Mouse (Mus musculus) thymus, adult 2 months (tissue): ENCODE results near the gene Polr2b. TPM values are rescaled to one million over a fixed set of nuclear protein-coding genes. Genes with fewer than 3 reads are reported as not detected.

Source experiments
- DNase-seq: peaks from one replicate; pipeline ENCODE4 v3.0.0; 2021
- H3K27ac ChIP-seq: fragments of 200-500 bp; 2 replicates; pipeline ENCODE4 v1.5.1; 2012; ENCODE audit warnings: low read length, control low read depth; ENCODE audit not compliant: control insufficient read depth, insufficient read depth
- H3K27me3 ChIP-seq: fragments of 200-500 bp; 2 replicates; pipeline ENCODE4 v1.6.1; 2012; ENCODE audit warnings: mild to moderate bottlenecking, low read length, moderate library complexity, mixed read lengths; ENCODE audit not compliant: control insufficient read depth, insufficient read depth
- H3K36me3 ChIP-seq: fragments of 200-500 bp; 2 replicates; pipeline ENCODE4 v1.6.1; 2012; ENCODE audit warnings: mild to moderate bottlenecking, low read length, moderate library complexity; ENCODE audit not compliant: control insufficient read depth, insufficient read depth
- H3K4me1 ChIP-seq: fragments of 200-500 bp; replicated peaks from 2 replicates; pipeline ENCODE4 v1.6.1; 2012; ENCODE audit warnings: low read length; ENCODE audit not compliant: control insufficient read depth, insufficient read depth
- H3K4me3 ChIP-seq: fragments of 200-500 bp; 2 replicates; pipeline ENCODE4 v1.5.1; 2012; ENCODE audit warnings: mild to moderate bottlenecking, low read length, control low read depth, moderate library complexity; ENCODE audit not compliant: control insufficient read depth, insufficient read depth
- CTCF ChIP-seq: fragments of 200-500 bp; IDR thresholded peaks from 2 replicates; pipeline ENCODE4 v1.5.1; 2012; ENCODE audit warnings: mild to moderate bottlenecking, control low read depth, low read length, moderate library complexity, borderline replicate concordance; ENCODE audit not compliant: control insufficient read depth, poor library complexity, insufficient read depth; ENCODE audit errors: extremely low read depth
- POLR2A ChIP-seq: fragments of 200-500 bp; IDR thresholded peaks from 2 replicates; pipeline ENCODE4 v1.6.1; 2012; ENCODE audit warnings: mild to moderate bottlenecking, low read length, control low read depth, moderate library complexity; ENCODE audit not compliant: control insufficient read depth, poor library complexity, insufficient read depth; ENCODE audit errors: extremely low read depth
- WGBS: fragments of 180-500 bp; shearing (Covaris S2); methylation state at CpG from one replicate; pipeline ENCODE4 v1.1.7; 2018; 5-methylcytosine and 5-hydroxymethylcytosine counted together
- polyA plus RNA-seq: library from polyadenylated mRNA; depleted of rRNA; stranded (reverse); fragments of >200 nt; gene quantifications from 2 replicates; pipeline ENCODE4 v1.2.3, GENCODE M21; 2012

Gene Polr2b
- polyA plus RNA-seq, 1 experiment, result 25.8 TPM

DNA sequence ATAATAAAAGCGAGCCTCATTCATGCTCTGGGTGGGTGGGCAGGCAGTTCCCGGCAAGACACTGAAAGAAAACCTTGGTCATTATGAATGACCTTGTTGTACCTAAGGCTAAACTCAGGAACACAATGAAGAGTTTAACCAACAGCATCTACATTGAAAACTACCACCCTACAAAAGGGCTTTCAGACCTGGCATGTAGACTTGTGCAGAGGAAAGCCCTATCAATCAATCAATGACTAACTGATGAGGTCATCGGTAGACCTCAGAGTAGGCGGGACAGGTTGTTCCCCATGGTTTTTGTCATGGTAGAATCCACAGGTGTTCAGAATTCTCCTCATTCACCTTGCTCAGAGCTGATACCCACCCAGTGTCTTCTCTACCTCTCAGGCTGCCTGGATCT, 50.0 kb downstream of the Polr2b start:
- peaks cover 11% of the 10 kb centered on the region for H3K4me1 ChIP-seq
- no peak overlapping the region for H3K27ac ChIP-seq
- WGBS, result 96% methylated on average over 4 of the region's 4 CpGs

DNA sequence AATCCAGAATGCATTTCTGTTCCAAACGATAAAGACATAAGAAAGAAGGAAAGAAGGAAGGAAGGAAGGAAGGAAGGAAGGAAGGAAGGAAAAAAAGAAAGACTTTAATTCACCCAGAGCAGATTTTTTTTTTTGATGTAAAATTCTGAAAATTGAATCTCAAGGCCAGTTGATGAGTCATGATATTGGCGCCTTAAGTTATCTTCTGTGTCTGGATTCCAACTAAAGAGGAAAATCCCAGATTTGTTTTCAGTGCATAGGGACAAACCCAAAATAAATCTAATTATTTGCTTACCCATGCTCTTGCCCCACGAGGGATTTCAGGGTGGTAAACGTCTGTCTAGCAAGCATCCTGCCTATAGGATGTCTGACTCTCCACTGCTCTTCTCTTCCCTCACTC, 51.1 kb downstream of the Polr2b start:
- no peaks in the 10 kb centered on the region for H3K36me3 ChIP-seq
- no peaks in the 10 kb centered on the region for H3K27me3 ChIP-seq
- TF ChIP-seq CTCF, result no peak
- no peak for TF ChIP-seq POLR2A
- 78% methylated on average over 4 of the region's 4 CpGs for WGBS
- H3K27ac ChIP-seq, result no peak overlapping the region
- H3K4me3 ChIP-seq, result no peak overlapping the region
- peaks cover 11% of the 10 kb centered on the region for H3K4me1 ChIP-seq
- DNase-seq, result no peak

More for the DNA sequence above, 50.0 kb downstream of the Polr2b start:
- no peak overlapping the region for H3K4me3 ChIP-seq
- no peaks in the 10 kb centered on the region for H3K36me3 ChIP-seq
- no peak for DNase-seq
- H3K27me3 ChIP-seq, result no peaks in the 10 kb centered on the region
- no peak for TF ChIP-seq POLR2A
- TF ChIP-seq CTCF, result no peak

DNA sequence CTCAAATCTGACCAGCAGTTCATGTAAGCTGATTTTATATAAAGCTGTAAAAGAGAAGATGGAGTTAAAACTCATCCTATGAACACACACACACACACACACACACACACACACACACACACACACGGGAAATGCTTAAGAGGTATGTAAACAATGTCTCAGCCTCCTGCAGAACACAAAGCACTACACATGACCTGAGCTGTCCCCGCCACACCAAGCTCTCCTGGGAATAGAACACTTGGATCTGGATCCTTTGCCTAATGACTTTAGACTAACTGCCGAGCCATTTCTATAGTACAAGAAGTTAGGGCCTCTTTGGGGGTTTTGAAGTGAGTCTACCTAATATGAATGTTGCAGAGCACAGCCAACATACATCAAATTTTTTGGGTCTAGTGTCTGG, 52.2 kb downstream of the Polr2b start:
- Histone ChIP-seq H3K4me1 (peaks cover 11% of the 10 kb centered on the region), H3K27me3 (no peaks in the 10 kb centered on the region), H3K36me3 (no peaks in the 10 kb centered on the region), H3K27ac (no peak overlapping the region), H3K4me3 (no peak overlapping the region)
- no peak for TF ChIP-seq POLR2A
- no peak for TF ChIP-seq CTCF
- DNase-seq, result no peak
- 87% methylated on average over 3 of the region's 3 CpGs for WGBS

DNA sequence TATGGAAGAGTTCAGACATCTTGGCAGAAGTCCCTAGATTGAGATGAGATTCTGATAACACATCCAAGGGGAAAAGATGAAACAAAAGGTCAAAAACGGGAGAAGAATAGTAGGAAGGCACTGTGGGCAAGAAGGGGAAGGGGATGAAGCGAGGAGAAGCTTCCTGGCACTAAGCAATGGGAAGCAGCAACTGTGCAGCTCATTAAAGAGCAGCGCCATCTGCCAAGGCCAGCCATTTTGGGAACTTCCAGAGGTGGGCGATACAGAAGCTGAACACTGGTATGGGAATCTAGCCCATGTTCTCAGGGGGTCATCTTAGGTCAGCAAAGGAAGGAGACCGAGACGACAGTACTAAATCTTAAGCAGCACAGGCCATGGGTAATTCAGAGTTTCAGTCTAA, 53.7 kb downstream of the Polr2b start:
- no peak for DNase-seq
- Histone ChIP-seq H3K27ac (no peak overlapping the region), H3K4me3 (no peak overlapping the region), H3K27me3 (no peaks in the 10 kb centered on the region), H3K36me3 (no peaks in the 10 kb centered on the region), H3K4me1 (peaks cover 6% of the 10 kb centered on the region)
- WGBS, result 91% methylated on average over 6 of the region's 6 CpGs
- TF ChIP-seq POLR2A, result no peak
- no peak for TF ChIP-seq CTCF

DNA sequence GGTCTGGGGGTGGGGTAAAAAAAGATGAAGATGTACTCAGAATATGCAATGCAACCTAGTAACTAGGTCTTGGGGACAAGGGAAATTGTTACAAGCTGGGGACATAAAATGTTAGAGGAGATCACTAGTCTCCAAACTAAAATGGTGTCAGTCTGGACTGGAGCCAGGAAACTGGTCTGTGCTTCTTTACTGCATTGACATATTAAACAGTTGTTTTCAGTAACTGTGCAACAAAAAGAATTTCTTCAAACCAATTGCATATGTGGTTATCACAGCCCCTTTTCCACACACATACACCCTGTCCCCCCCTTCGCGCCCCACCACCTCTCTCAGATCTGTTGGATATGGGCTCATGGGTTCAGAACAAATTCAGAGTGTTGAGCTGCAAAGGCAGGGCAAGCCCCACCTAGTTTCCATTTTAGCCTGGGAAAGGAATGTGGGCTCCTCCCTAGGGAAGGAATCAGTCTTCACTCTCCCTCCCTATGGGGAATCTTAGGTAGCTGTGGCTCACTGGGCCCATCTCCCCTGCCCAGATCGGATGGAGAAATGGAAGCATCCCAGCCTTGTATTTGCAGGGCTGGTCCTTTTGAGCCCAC, 54.6 kb downstream of the Polr2b start:
- Histone ChIP-seq H3K4me3 (no peak overlapping the region), H3K27ac (no peak overlapping the region), H3K27me3 (no peaks in the 10 kb centered on the region), H3K4me1 (peaks cover 4% of the 10 kb centered on the region), H3K36me3 (no peaks in the 10 kb centered on the region)
- TF ChIP-seq POLR2A (no peak), CTCF (no peak)
- WGBS, result over 99% methylated on average over 3 of the region's 3 CpGs
- DNase-seq, result no peak

DNA sequence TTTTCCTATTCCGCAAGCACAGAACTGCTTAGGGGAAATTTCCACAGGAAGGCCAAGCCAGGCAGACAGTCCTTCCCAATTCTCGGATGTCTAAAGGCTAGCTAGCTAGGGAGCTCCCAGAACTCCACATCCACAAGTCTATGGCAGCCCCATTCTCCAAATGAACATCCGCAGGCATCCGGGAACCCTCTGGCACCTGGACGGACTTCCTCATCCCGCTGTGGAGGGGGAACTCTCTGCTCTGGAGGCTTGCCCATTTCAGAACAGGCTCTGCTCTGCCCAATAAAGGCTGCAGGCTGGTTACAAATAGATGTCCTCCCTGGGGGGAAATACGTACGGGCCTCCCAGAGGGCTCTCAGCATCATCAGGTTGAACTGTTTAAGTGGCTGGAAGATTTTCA, 56.4 kb downstream of the Polr2b start:
- no peaks in the 10 kb centered on the region for H3K36me3 ChIP-seq
- H3K4me1 ChIP-seq, result peaks cover 4% of the 10 kb centered on the region
- TF ChIP-seq CTCF (no peak), POLR2A (no peak)
- no peaks in the 10 kb centered on the region for H3K27me3 ChIP-seq
- no peak overlapping the region for H3K27ac ChIP-seq
- no peak for DNase-seq
- no peak overlapping the region for H3K4me3 ChIP-seq
- 93% methylated on average over 8 of the region's 8 CpGs for WGBS

DNA sequence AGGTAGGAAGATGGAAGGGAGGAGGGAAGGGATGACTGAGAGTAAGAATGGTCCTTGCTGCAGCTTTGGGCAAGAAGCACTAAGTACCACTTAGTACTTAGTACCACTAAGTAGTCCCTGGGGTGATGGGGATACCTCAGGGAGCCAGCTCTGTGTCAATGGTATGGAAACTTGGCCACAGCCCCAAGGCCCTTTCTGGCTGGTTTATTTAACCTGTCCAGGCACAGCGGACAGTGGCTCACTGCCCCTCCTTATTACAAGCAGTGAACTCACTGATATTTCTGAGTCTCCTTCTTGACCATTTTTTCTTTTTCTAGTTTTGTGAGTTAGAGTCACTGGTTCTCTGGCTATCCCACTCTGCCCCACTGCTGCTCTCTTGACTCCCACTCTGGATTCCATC, 57.2 kb downstream of the Polr2b start:
- WGBS, result 93% methylated on average over 1 of the region's 1 CpGs
- no peak overlapping the region for H3K27ac ChIP-seq
- H3K4me3 ChIP-seq, result no peak overlapping the region
- H3K4me1 ChIP-seq, result peaks cover 6% of the 10 kb centered on the region
- no peak for TF ChIP-seq POLR2A
- no peak for TF ChIP-seq CTCF
- H3K27me3 ChIP-seq, result no peaks in the 10 kb centered on the region
- no peaks in the 10 kb centered on the region for H3K36me3 ChIP-seq
- no peak for DNase-seq
